Mouse (Mus musculus): ENCODE results near the gene Ahcyl1. TPM values are rescaled to one million over a fixed set of nuclear protein-coding genes. Genes with fewer than 3 reads are reported as not detected.

Gene Ahcyl1
- polyA plus RNA-seq, 1 experiment from 2014 or later, result 45.8 TPM

- WGBS, result 15% methylated on average over 7 of the region's 7 CpGs
- no peaks in the 10 kb centered on the region for H3K9me3 ChIP-seq
- H3K9ac ChIP-seq, result peak overlapping the region; percentile 15; the same call in 1 of the 2 replicates
- peak overlapping the region; percentile 68 for H3K27ac ChIP-seq (replicated peaks)
- no peaks in the 10 kb centered on the region for H3K27me3 ChIP-seq (replicated peaks)
- ATAC-seq (ENCODE audit: extremely low read depth, insufficient number of reproducible peaks, low FRiP score, low TSS enrichment), result no peak
- H3K4me2 ChIP-seq, result peak overlapping the region; percentile 34
- peaks cover 14% of the 10 kb centered on the region for H3K36me3 ChIP-seq
- peak overlapping the region; percentile 11; the same call in 1 of the 2 replicates for H3K4me3 ChIP-seq
- H3K4me1 ChIP-seq, result peaks cover 56% of the 10 kb centered on the region
These were observed 15.4 kb downstream of the Ahcyl1 start for GRCm38 (mm10) chr3:107680790-107681576.

- Histone ChIP-seq H3K36me3 (peaks cover 91% of the 10 kb centered on the region), H3K4me1 (no peaks in the 10 kb centered on the region), H3K27ac (replicated peaks) (no peak overlapping the region), H3K9ac (no peak overlapping the region), H3K27me3 (replicated peaks) (no peaks in the 10 kb centered on the region), H3K4me2 (no peak overlapping the region), H3K9me3 (no peaks in the 10 kb centered on the region), H3K4me3 (no peak overlapping the region)
- no peak for ATAC-seq (ENCODE audit: extremely low read depth, insufficient number of reproducible peaks, low FRiP score, low TSS enrichment)
- 88% methylated on average over 2 of the region's 2 CpGs for WGBS
These were observed 24.9 kb downstream of the Ahcyl1 start for GRCm38 (mm10) chr3:107671509-107671908.

GRCm38 (mm10) chr3:107670500-107670899 is 25.9 kb downstream of the Ahcyl1 start:
- no peaks in the 10 kb centered on the region for H3K9me3 ChIP-seq

GRCm38 (mm10) chr3:107668786-107669185 is 27.6 kb downstream of the Ahcyl1 start:
- no peak overlapping the region for H3K9ac ChIP-seq
- H3K27ac ChIP-seq (replicated peaks), result no peak overlapping the region
- H3K36me3 ChIP-seq, result peaks cover 90% of the 10 kb centered on the region
- WGBS, result 87% methylated on average over 7 of the region's 7 CpGs
- ATAC-seq (ENCODE audit: extremely low read depth, insufficient number of reproducible peaks, low FRiP score, low TSS enrichment), result no peak
- H3K4me3 ChIP-seq, result no peak overlapping the region
- H3K4me1 ChIP-seq, result no peaks in the 10 kb centered on the region
- H3K4me2 ChIP-seq, result no peak overlapping the region
- no peaks in the 10 kb centered on the region for H3K9me3 ChIP-seq
- H3K27me3 ChIP-seq (replicated peaks), result no peaks in the 10 kb centered on the region

More at GRCm38 (mm10) chr3:107670500-107670899, 25.9 kb downstream of the Ahcyl1 start:
- Histone ChIP-seq H3K36me3 (peaks cover 91% of the 10 kb centered on the region), H3K4me1 (no peaks in the 10 kb centered on the region), H3K9ac (no peak overlapping the region), H3K4me3 (no peak overlapping the region), H3K4me2 (no peak overlapping the region), H3K27me3 (replicated peaks) (no peaks in the 10 kb centered on the region), H3K27ac (replicated peaks) (no peak overlapping the region)
- no peak for ATAC-seq (ENCODE audit: extremely low read depth, insufficient number of reproducible peaks, low FRiP score, low TSS enrichment)
- WGBS, result 85% methylated on average over 4 of the region's 4 CpGs

- WGBS, result 75% methylated on average over 6 of the region's 6 CpGs
- H3K27ac ChIP-seq (replicated peaks), result no peak overlapping the region
- no peak overlapping the region for H3K9ac ChIP-seq
- H3K36me3 ChIP-seq, result peaks cover 95% of the 10 kb centered on the region
- H3K4me3 ChIP-seq, result no peak overlapping the region
- no peaks in the 10 kb centered on the region for H3K4me1 ChIP-seq
- H3K27me3 ChIP-seq (replicated peaks), result no peaks in the 10 kb centered on the region
- ATAC-seq (ENCODE audit: extremely low read depth, insufficient number of reproducible peaks, low FRiP score, low TSS enrichment), result no peak
- no peak overlapping the region for H3K4me2 ChIP-seq
- H3K9me3 ChIP-seq, result no peaks in the 10 kb centered on the region
These were observed 28.9 kb downstream of the Ahcyl1 start for GRCm38 (mm10) chr3:107667426-107667825.

- no peak overlapping the region for H3K9ac ChIP-seq
- no peak for ATAC-seq (ENCODE audit: extremely low read depth, insufficient number of reproducible peaks, low FRiP score, low TSS enrichment)
- H3K4me1 ChIP-seq, result no peaks in the 10 kb centered on the region
- H3K4me2 ChIP-seq, result no peak overlapping the region
- H3K27me3 ChIP-seq (replicated peaks), result no peaks in the 10 kb centered on the region
- H3K36me3 ChIP-seq, result peaks cover 98% of the 10 kb centered on the region
- H3K27ac ChIP-seq (replicated peaks), result no peak overlapping the region
- 88% methylated on average over 1 of the region's 1 CpGs for WGBS
- no peak overlapping the region for H3K4me3 ChIP-seq
- no peaks in the 10 kb centered on the region for H3K9me3 ChIP-seq
These were observed 31.7 kb downstream of the Ahcyl1 start for GRCm38 (mm10) chr3:107664641-107665040.

- H3K4me3 ChIP-seq, result no peak overlapping the region
- H3K4me2 ChIP-seq, result no peak overlapping the region
- no peak for ATAC-seq (ENCODE audit: extremely low read depth, insufficient number of reproducible peaks, low FRiP score, low TSS enrichment)
- no peaks in the 10 kb centered on the region for H3K9me3 ChIP-seq
- H3K9ac ChIP-seq, result no peak overlapping the region
- no peaks in the 10 kb centered on the region for H3K27me3 ChIP-seq (replicated peaks)
- H3K36me3 ChIP-seq, result peaks cover 59% of the 10 kb centered on the region
- H3K27ac ChIP-seq (replicated peaks), result no peak overlapping the region
- 90% methylated on average over 1 of the region's 1 CpGs for WGBS
- peaks cover 2% of the 10 kb centered on the region; the same call in 1 of the 2 replicates for H3K4me1 ChIP-seq
These were observed 37.4 kb downstream of the Ahcyl1 start for GRCm38 (mm10) chr3:107659000-107659399.

GRCm38 (mm10) chr3:107656888-107657287 is 39.5 kb downstream of the Ahcyl1 start:
- Histone ChIP-seq H3K4me1 (peaks cover 2% of the 10 kb centered on the region; the same call in 1 of the 2 replicates), H3K27ac (replicated peaks) (no peak overlapping the region), H3K27me3 (replicated peaks) (no peaks in the 10 kb centered on the region), H3K4me3 (no peak overlapping the region), H3K9ac (no peak overlapping the region), H3K9me3 (no peaks in the 10 kb centered on the region), H3K36me3 (peaks cover 39% of the 10 kb centered on the region), H3K4me2 (no peak overlapping the region)
- WGBS, result 73% methylated on average over 4 of the region's 4 CpGs
- no peak for ATAC-seq (ENCODE audit: extremely low read depth, insufficient number of reproducible peaks, low FRiP score, low TSS enrichment)

- no peaks in the 10 kb centered on the region for H3K9me3 ChIP-seq
- WGBS, result 87% methylated on average over 2 of the region's 2 CpGs
- ATAC-seq (ENCODE audit: extremely low read depth, insufficient number of reproducible peaks, low FRiP score, low TSS enrichment), result no peak
- no peak overlapping the region for H3K27ac ChIP-seq (replicated peaks)
- H3K4me2 ChIP-seq, result no peak overlapping the region
- H3K9ac ChIP-seq, result no peak overlapping the region
- peaks cover 2% of the 10 kb centered on the region; the same call in 1 of the 2 replicates for H3K4me1 ChIP-seq
- H3K4me3 ChIP-seq, result no peak overlapping the region
- no peaks in the 10 kb centered on the region for H3K27me3 ChIP-seq (replicated peaks)
- H3K36me3 ChIP-seq, result peaks cover 33% of the 10 kb centered on the region
These were observed 40.2 kb downstream of the Ahcyl1 start for GRCm38 (mm10) chr3:107656151-107656550.

- H3K4me3 ChIP-seq, result no peak overlapping the region
- H3K27ac ChIP-seq (replicated peaks), result no peak overlapping the region
- peaks cover 2% of the 10 kb centered on the region; the same call in 1 of the 2 replicates for H3K4me1 ChIP-seq
- H3K36me3 ChIP-seq, result peaks cover 26% of the 10 kb centered on the region
- H3K27me3 ChIP-seq (replicated peaks), result no peaks in the 10 kb centered on the region
- no peaks in the 10 kb centered on the region for H3K9me3 ChIP-seq
- 82% methylated on average over 3 of the region's 3 CpGs for WGBS
- no peak for ATAC-seq (ENCODE audit: extremely low read depth, insufficient number of reproducible peaks, low FRiP score, low TSS enrichment)
- H3K4me2 ChIP-seq, result no peak overlapping the region
- H3K9ac ChIP-seq, result no peak overlapping the region
These were observed 40.9 kb downstream of the Ahcyl1 start for GRCm38 (mm10) chr3:107655491-107655890.

GRCm38 (mm10) chr3:107654861-107655260 is 41.5 kb downstream of the Ahcyl1 start:
- no peak for ATAC-seq (ENCODE audit: extremely low read depth, insufficient number of reproducible peaks, low FRiP score, low TSS enrichment)
- no peak overlapping the region for H3K27ac ChIP-seq (replicated peaks)
- no peak overlapping the region for H3K9ac ChIP-seq
- H3K27me3 ChIP-seq (replicated peaks), result no peaks in the 10 kb centered on the region
- no peak overlapping the region for H3K4me3 ChIP-seq
- no peak overlapping the region for H3K4me2 ChIP-seq
- no peaks in the 10 kb centered on the region for H3K9me3 ChIP-seq
- WGBS, result 80% methylated on average over 3 of the region's 3 CpGs
- peaks cover 2% of the 10 kb centered on the region; the same call in 1 of the 2 replicates for H3K4me1 ChIP-seq
- peaks cover 20% of the 10 kb centered on the region for H3K36me3 ChIP-seq

GRCm38 (mm10) chr3:107652968-107653367 is 43.4 kb downstream of the Ahcyl1 start:
- no peak overlapping the region for H3K4me2 ChIP-seq
- no peak overlapping the region for H3K9ac ChIP-seq
- no peak for ATAC-seq (ENCODE audit: extremely low read depth, insufficient number of reproducible peaks, low FRiP score, low TSS enrichment)
- H3K27ac ChIP-seq (replicated peaks), result no peak overlapping the region
- no peaks in the 10 kb centered on the region for H3K27me3 ChIP-seq (replicated peaks)
- H3K4me1 ChIP-seq, result peaks cover 2% of the 10 kb centered on the region; the same call in 1 of the 2 replicates
- H3K9me3 ChIP-seq, result no peaks in the 10 kb centered on the region
- H3K4me3 ChIP-seq, result no peak overlapping the region
- WGBS, result 91% methylated on average over 3 of the region's 3 CpGs
- peaks cover 4% of the 10 kb centered on the region; the same call in 1 of the 2 replicates for H3K36me3 ChIP-seq

Measured in heart, embryonic 13.5 days (tissue).